Mouse (Mus musculus): ENCODE results near the gene Pcsk4. TPM values are rescaled to one million over a fixed set of nuclear protein-coding genes. Genes with fewer than 3 reads are reported as not detected.

Pcsk4 gene
- polyA plus RNA-seq, 1 experiment from 2014 or later = 4.7 TPM

GRCm38 (mm10) chr10:80285222-80286070 is 43.9 kb downstream of the Pcsk4 start:
- ATAC-seq (ENCODE audit: low FRiP score) = no peak
- Histone ChIP-seq H3K27ac (no peak overlapping the region), H3K36me3 (replicated peaks; ENCODE audit: control insufficient read depth, insufficient read depth) (peaks cover 82% of the 10 kb centered on the region), H3K27me3 (ENCODE audit: control insufficient read depth, insufficient read depth, low read length) (no peaks in the 10 kb centered on the region), H3K4me3 (replicated peaks; ENCODE audit: low read length) (no peak overlapping the region), H3K9me3 (ENCODE audit: control insufficient read depth, low read length) (no peaks in the 10 kb centered on the region), H3K9ac (no peak overlapping the region), H3K4me2 (replicated peaks) (no peak overlapping the region), H3K4me1 (replicated peaks; ENCODE audit: control insufficient read depth, insufficient read depth, low read length) (no peaks in the 10 kb centered on the region)
- 78% methylated on average over 15 of the region's 15 CpGs for WGBS
- no peak for DNase-seq (ENCODE audit: low spot score)

GRCm38 (mm10) chr10:80282481-80283441 is 46.5 kb downstream of the Pcsk4 start:
- Histone ChIP-seq H3K4me3 (replicated peaks; ENCODE audit: low read length) (no peak overlapping the region), H3K4me1 (replicated peaks; ENCODE audit: control insufficient read depth, insufficient read depth, low read length) (no peaks in the 10 kb centered on the region), H3K36me3 (replicated peaks; ENCODE audit: control insufficient read depth, insufficient read depth) (peaks cover 95% of the 10 kb centered on the region), H3K27ac (no peak overlapping the region), H3K9ac (no peak overlapping the region), H3K27me3 (ENCODE audit: control insufficient read depth, insufficient read depth, low read length) (no peaks in the 10 kb centered on the region), H3K4me2 (replicated peaks) (no peak overlapping the region), H3K9me3 (ENCODE audit: control insufficient read depth, low read length) (no peaks in the 10 kb centered on the region)
- 94% methylated on average over 20 of the region's 20 CpGs for WGBS
- no peak for DNase-seq (ENCODE audit: low spot score)
- no peak for ATAC-seq (ENCODE audit: low FRiP score)

- no peak overlapping the region for H3K4me2 ChIP-seq (replicated peaks)
- no peaks in the 10 kb centered on the region for H3K9me3 ChIP-seq (ENCODE audit: control insufficient read depth, low read length)
- no peak for DNase-seq (ENCODE audit: low spot score)
- H3K4me1 ChIP-seq (replicated peaks; ENCODE audit: control insufficient read depth, insufficient read depth, low read length) = no peaks in the 10 kb centered on the region
- peaks cover 95% of the 10 kb centered on the region for H3K36me3 ChIP-seq (replicated peaks; ENCODE audit: control insufficient read depth, insufficient read depth)
- no peak overlapping the region; the same call in 1 of the 2 replicates for H3K27ac ChIP-seq
- no peaks in the 10 kb centered on the region for H3K27me3 ChIP-seq (ENCODE audit: control insufficient read depth, insufficient read depth, low read length)
- H3K4me3 ChIP-seq (replicated peaks; ENCODE audit: low read length) = no peak overlapping the region
- 48% methylated on average over 8 of the region's 8 CpGs for WGBS
- no peak for ATAC-seq (ENCODE audit: low FRiP score)
- no peak overlapping the region for H3K9ac ChIP-seq
These were observed 47.4 kb downstream of the Pcsk4 start for GRCm38 (mm10) chr10:80281921-80282371.

- Histone ChIP-seq H3K9ac (no peak overlapping the region), H3K4me1 (replicated peaks; ENCODE audit: control insufficient read depth, insufficient read depth, low read length) (no peaks in the 10 kb centered on the region), H3K27ac (0 out of 2 replicates have a peak overlapping the region, but pooled peaks have one; percentile 51), H3K4me2 (replicated peaks) (no peak overlapping the region), H3K4me3 (replicated peaks; ENCODE audit: low read length) (no peak overlapping the region), H3K9me3 (ENCODE audit: control insufficient read depth, low read length) (no peaks in the 10 kb centered on the region), H3K27me3 (ENCODE audit: control insufficient read depth, insufficient read depth, low read length) (no peaks in the 10 kb centered on the region), H3K36me3 (replicated peaks; ENCODE audit: control insufficient read depth, insufficient read depth) (peaks cover 96% of the 10 kb centered on the region)
- DNase-seq (ENCODE audit: low spot score) = no peak
- no peak for ATAC-seq (ENCODE audit: low FRiP score)
- WGBS = 86% methylated on average over 7 of the region's 7 CpGs
These were observed 48.0 kb downstream of the Pcsk4 start for GRCm38 (mm10) chr10:80281304-80281703.

GRCm38 (mm10) chr10:80279273-80279672 is 50.0 kb downstream of the Pcsk4 start:
- DNase-seq (ENCODE audit: low spot score) (no peak), ATAC-seq (ENCODE audit: low FRiP score) (no peak)
- WGBS = 98% methylated on average over 12 of the region's 12 CpGs
- H3K27me3 ChIP-seq (ENCODE audit: control insufficient read depth, insufficient read depth, low read length) = no peaks in the 10 kb centered on the region
- no peak overlapping the region for H3K27ac ChIP-seq
- no peak overlapping the region for H3K9ac ChIP-seq
- no peak overlapping the region for H3K4me3 ChIP-seq (replicated peaks; ENCODE audit: low read length)
- H3K4me1 ChIP-seq (replicated peaks; ENCODE audit: control insufficient read depth, insufficient read depth, low read length) = no peaks in the 10 kb centered on the region
- H3K36me3 ChIP-seq (replicated peaks; ENCODE audit: control insufficient read depth, insufficient read depth) = peaks cover 97% of the 10 kb centered on the region
- H3K4me2 ChIP-seq (replicated peaks) = no peak overlapping the region
- H3K9me3 ChIP-seq (ENCODE audit: control insufficient read depth, low read length) = no peaks in the 10 kb centered on the region

GRCm38 (mm10) chr10:80278390-80278789 is 50.9 kb downstream of the Pcsk4 start:
- WGBS = 91% methylated on average over 9 of the region's 9 CpGs
- H3K36me3 ChIP-seq (replicated peaks; ENCODE audit: control insufficient read depth, insufficient read depth) = peaks cover 93% of the 10 kb centered on the region
- DNase-seq (ENCODE audit: low spot score) = no peak

GRCm38 (mm10) chr10:80276238-80276637 is 53.1 kb downstream of the Pcsk4 start:
- no peak overlapping the region for H3K27ac ChIP-seq
- WGBS = 79% methylated on average over 5 of the region's 5 CpGs
- no peak for ATAC-seq (ENCODE audit: low FRiP score)
- H3K9me3 ChIP-seq (ENCODE audit: control insufficient read depth, low read length) = no peaks in the 10 kb centered on the region
- peaks cover 72% of the 10 kb centered on the region for H3K36me3 ChIP-seq (replicated peaks; ENCODE audit: control insufficient read depth, insufficient read depth)
- H3K9ac ChIP-seq = no peak overlapping the region
- DNase-seq (ENCODE audit: low spot score) = no peak
- H3K4me3 ChIP-seq (replicated peaks; ENCODE audit: low read length) = no peak overlapping the region
- H3K27me3 ChIP-seq (ENCODE audit: control insufficient read depth, insufficient read depth, low read length) = no peaks in the 10 kb centered on the region
- H3K4me2 ChIP-seq (replicated peaks) = no peak overlapping the region
- 0 out of 2 replicates have a peak, but pooled peaks cover 3% of the 10 kb centered on the region for H3K4me1 ChIP-seq (replicated peaks; ENCODE audit: control insufficient read depth, insufficient read depth, low read length)

More at GRCm38 (mm10) chr10:80278390-80278789, 50.9 kb downstream of the Pcsk4 start:
- no peak overlapping the region for H3K9ac ChIP-seq
- no peaks in the 10 kb centered on the region for H3K27me3 ChIP-seq (ENCODE audit: control insufficient read depth, insufficient read depth, low read length)
- no peak overlapping the region for H3K4me2 ChIP-seq (replicated peaks)
- no peaks in the 10 kb centered on the region for H3K4me1 ChIP-seq (replicated peaks; ENCODE audit: control insufficient read depth, insufficient read depth, low read length)
- H3K9me3 ChIP-seq (ENCODE audit: control insufficient read depth, low read length) = no peaks in the 10 kb centered on the region
- H3K4me3 ChIP-seq (replicated peaks; ENCODE audit: low read length) = no peak overlapping the region
- no peak for ATAC-seq (ENCODE audit: low FRiP score)
- no peak overlapping the region for H3K27ac ChIP-seq

GRCm38 (mm10) chr10:80273847-80274246 is 55.5 kb downstream of the Pcsk4 start:
- ATAC-seq (ENCODE audit: low FRiP score) = no peak
- H3K27ac ChIP-seq = no peak overlapping the region
- H3K4me3 ChIP-seq (replicated peaks; ENCODE audit: low read length) = no peak overlapping the region
- no peak for DNase-seq (ENCODE audit: low spot score)
- no peak overlapping the region for H3K9ac ChIP-seq
- H3K9me3 ChIP-seq (ENCODE audit: control insufficient read depth, low read length) = no peaks in the 10 kb centered on the region
- WGBS = 96% methylated on average over 3 of the region's 3 CpGs
- H3K27me3 ChIP-seq (ENCODE audit: control insufficient read depth, insufficient read depth, low read length) = no peaks in the 10 kb centered on the region
- H3K4me1 ChIP-seq (replicated peaks; ENCODE audit: control insufficient read depth, insufficient read depth, low read length) = peaks cover 19% of the 10 kb centered on the region; the same call in 1 of the 2 replicates
- no peak overlapping the region for H3K4me2 ChIP-seq (replicated peaks)
- H3K36me3 ChIP-seq (replicated peaks; ENCODE audit: control insufficient read depth, insufficient read depth) = peaks cover 53% of the 10 kb centered on the region

Measured in hindbrain, embryonic 14.5 days (tissue).